Mouse (Mus musculus) bone marrow macrophage, adult 2 months (primary cell): Measurements from ENCODE around the gene Gsk3b.

Experiments used
- CTCF ChIP-seq: IDR thresholded peaks from 2 replicates; pipeline ENCODE4 v1.5.1; 2012; ENCODE audit warnings: low read depth, mild to moderate bottlenecking, low read length, moderate library complexity
- POLR2A ChIP-seq: IDR thresholded peaks from 2 replicates; pipeline ENCODE4 v1.6.1; 2012; ENCODE audit warnings: mild to moderate bottlenecking, low read depth, low read length, borderline replicate concordance

DNA sequence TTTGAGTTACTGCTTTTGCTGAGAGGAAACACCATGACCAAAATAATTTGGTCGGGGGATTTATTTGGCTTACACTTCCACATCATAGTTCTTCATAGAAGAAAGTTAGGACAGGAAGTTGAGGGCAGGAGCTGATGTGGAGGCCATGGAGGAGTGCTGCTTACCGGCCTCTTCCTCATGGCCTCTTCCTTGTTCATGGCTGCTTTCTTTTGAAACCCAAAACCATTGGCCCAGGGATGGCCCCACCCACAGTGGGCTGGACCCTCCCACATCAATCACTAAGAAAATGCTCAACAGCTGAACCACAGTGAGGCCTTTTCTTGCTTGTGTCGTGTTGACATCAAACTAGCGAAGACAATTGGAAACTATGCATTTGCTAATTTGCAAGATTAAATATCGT is 40.4 kb downstream of the Gsk3b start:
- TF ChIP-seq CTCF (no peak), POLR2A (no peak)
